Mouse (Mus musculus): ENCODE results near the gene Ntf3. TPM values are rescaled to one million over a fixed set of nuclear protein-coding genes. Genes with fewer than 3 reads are reported as not detected.

Gene Ntf3
- total and polyA plus RNA-seq, 3 experiments: not detected

DNA sequence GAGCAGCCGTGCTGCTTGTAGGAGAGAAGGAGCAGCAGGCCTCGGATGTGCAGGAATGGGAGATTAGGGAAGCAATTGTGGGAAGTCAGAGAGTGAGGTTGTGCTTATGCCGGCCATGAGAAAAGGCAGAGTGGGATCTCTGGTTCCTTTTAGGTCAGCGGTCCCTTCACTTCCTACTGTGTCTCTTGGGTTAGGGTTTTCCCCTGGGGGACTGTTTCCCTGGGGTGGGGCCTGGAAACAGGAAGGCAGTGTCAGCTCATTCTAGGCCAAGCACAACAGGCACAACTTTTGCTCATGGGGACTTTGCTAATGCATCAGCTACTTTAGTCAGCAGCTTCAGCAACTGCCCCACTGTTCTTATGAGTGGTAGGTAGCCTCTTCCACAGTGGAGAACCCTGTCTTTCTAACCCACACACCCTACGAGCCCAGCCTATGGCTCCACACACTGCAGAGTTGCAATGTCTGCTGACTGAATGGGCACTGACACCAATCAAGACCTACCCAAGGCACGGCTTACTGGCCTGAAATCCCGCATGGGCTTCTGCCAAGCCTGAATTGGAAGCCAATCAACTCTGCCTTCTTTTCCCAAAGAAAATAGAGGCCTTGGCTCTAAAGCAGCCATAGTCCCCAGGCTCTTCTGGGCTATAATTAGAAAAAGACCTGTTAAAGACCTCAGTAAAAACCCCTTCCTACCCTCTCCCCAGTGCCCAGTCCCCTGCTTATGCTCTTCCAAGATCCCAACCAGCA is 60.5 kb downstream of the Ntf3 start:
- H3K4me2 ChIP-seq (ENCODE audit: insufficient read depth, low read depth, poor library complexity, severe bottlenecking): no peak overlapping the region
- H3K9ac ChIP-seq (ENCODE audit: insufficient read depth, low read depth): no peak overlapping the region
- peaks cover 2% of the 10 kb centered on the region for H3K9me3 ChIP-seq (replicated peaks; ENCODE audit: low read length)
- no peak overlapping the region for H3K27ac ChIP-seq (ENCODE audit: insufficient read depth, low read depth)
- DNase-seq (ENCODE audit: extremely low read depth): no peak
- no peaks in the 10 kb centered on the region for H3K36me3 ChIP-seq (replicated peaks in 1 of 2; ENCODE audit: control insufficient read depth in 1 of 2, insufficient read depth in 1 of 2, low read length in 1 of 2)
- no peak overlapping the region for H3K4me3 ChIP-seq (replicated peaks in 1 of 3; ENCODE audit: low read depth in 2 of 3, low read length in 2 of 3, poor library complexity in 1 of 3)
- TF ChIP-seq JUN (IDR thresholded peaks at IDR 0.05; ENCODE audit: insufficient read depth, low read depth, low read length) (no peak), JUND (conservative IDR thresholded peaks at IDR 0.05; ENCODE audit: low read depth, low read length) (no peak)
- in situ Hi-C loops (cut with MboI; ENCODE audit: low pct_ligation_motif_present, low pct_unique_long_range_greater_than_20kb, low sequenced_read_pairs) (no loop called here), dilution Hi-C loops (cut with MboI; ENCODE audit: extremely low pct_ligation_motif_present, extremely low pct_unique_long_range_greater_than_20kb, low sequenced_read_pairs) (no loop called here)
- H3K79me2 ChIP-seq (replicated peaks; ENCODE audit: control insufficient read depth, extremely low read depth, insufficient read depth, poor library complexity, severe bottlenecking): no peaks in the 10 kb centered on the region
- peaks cover 93% of the 10 kb centered on the region for H3K27me3 ChIP-seq (replicated peaks)
- H3K4me1 ChIP-seq (ENCODE audit: control insufficient read depth in 1 of 2, insufficient read depth in 2 of 2): no peaks in the 10 kb centered on the region

DNA sequence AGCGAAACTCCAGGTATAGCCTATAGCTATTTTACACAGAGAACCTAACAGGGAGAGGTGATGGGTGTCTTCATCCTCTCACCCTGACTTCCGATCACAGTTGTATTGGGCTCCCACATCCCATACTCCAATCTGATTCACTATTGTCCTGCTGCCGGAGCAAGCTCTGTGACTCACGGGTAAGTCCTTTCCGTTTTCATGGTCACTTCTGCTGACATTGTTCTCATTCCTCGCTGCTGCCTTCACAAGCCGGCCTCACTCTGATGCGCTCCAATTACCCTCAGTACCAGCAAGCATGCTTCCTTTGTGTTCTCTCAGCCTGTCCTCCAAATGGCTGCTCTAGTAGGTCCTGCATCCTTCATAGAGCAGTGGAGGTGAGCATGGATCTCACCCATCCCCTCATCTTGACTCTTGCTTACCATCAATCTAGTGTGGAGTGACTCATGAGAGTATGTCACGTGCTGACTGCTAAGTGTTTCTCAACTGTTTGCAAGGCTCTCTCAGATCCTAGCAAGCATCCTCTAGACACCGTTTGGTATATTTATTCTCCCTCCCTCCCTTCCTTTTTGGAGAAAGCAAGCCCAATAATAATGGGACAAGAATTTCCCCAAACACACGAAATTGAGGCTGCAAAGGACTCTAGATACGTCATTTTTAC is 61.5 kb downstream of the Ntf3 start:
- H3K36me3 ChIP-seq (replicated peaks in 1 of 2; ENCODE audit: control insufficient read depth in 1 of 2, insufficient read depth in 1 of 2, low read length in 1 of 2): no peaks in the 10 kb centered on the region
- TF ChIP-seq CTCF (conservative IDR thresholded peaks at IDR 0.05 in 1 of 2, IDR thresholded peaks at IDR 0.05 in 1 of 2; ENCODE audit: low read depth in 2 of 2, low read length in 2 of 2) (no peak), GABPA (IDR thresholded peaks at IDR 0.05; ENCODE audit: insufficient replicate concordance, low read depth, low read length) (no peak), ZNF384 (IDR thresholded peaks at IDR 0.05; ENCODE audit: low read depth, low read length) (no peak), POLR2A (IDR thresholded peaks at IDR 0.05; ENCODE audit: low read depth, low read length) (no peak), HCFC1 (IDR thresholded peaks at IDR 0.05; ENCODE audit: low read depth, low read length) (no peak), ELF1 (IDR thresholded peaks at IDR 0.05; ENCODE audit: low read depth, low read length) (no peak), ZKSCAN1 (IDR thresholded peaks at IDR 0.05; ENCODE audit: borderline replicate concordance, low read depth, low read length) (no peak), IRF4 (IDR thresholded peaks at IDR 0.05; ENCODE audit: low read depth, low read length) (no peak), MAFK (IDR thresholded peaks at IDR 0.05; ENCODE audit: insufficient replicate concordance, low read length) (no peak), ZC3H11A (IDR thresholded peaks at IDR 0.05; ENCODE audit: low read depth, low read length) (no peak), JUN (IDR thresholded peaks at IDR 0.05; ENCODE audit: insufficient read depth, low read depth, low read length) (no peak), PAX5 (IDR thresholded peaks at IDR 0.05; ENCODE audit: low read length) (no peak), USF2 (conservative IDR thresholded peaks at IDR 0.05; ENCODE audit: low read depth, low read length) (no peak), JUND (conservative IDR thresholded peaks at IDR 0.05; ENCODE audit: low read depth, low read length) (no peak), MXI1 (IDR thresholded peaks at IDR 0.05; ENCODE audit: low read depth, low read length) (no peak), TCF12 (IDR thresholded peaks at IDR 0.05; ENCODE audit: low read depth, low read length) (no peak), MAX (IDR thresholded peaks at IDR 0.05; ENCODE audit: low read length) (no peak), USF1 (IDR thresholded peaks at IDR 0.05; ENCODE audit: low read depth, low read length) (no peak)
- H3K27ac ChIP-seq (ENCODE audit: insufficient read depth, low read depth): no peak overlapping the region
- no peak for DNase-seq (ENCODE audit: extremely low read depth)
- in situ Hi-C loops (cut with MboI; ENCODE audit: low pct_ligation_motif_present, low pct_unique_long_range_greater_than_20kb, low sequenced_read_pairs): no loop called here
- no peak overlapping the region for H3K4me2 ChIP-seq (ENCODE audit: insufficient read depth, low read depth, poor library complexity, severe bottlenecking)
- H3K9ac ChIP-seq (ENCODE audit: insufficient read depth, low read depth): no peak overlapping the region
- no peaks in the 10 kb centered on the region for H3K79me2 ChIP-seq (replicated peaks; ENCODE audit: control insufficient read depth, extremely low read depth, insufficient read depth, poor library complexity, severe bottlenecking)
- dilution Hi-C loops (cut with MboI; ENCODE audit: extremely low pct_ligation_motif_present, extremely low pct_unique_long_range_greater_than_20kb, low sequenced_read_pairs): no loop called here
- H3K4me3 ChIP-seq (replicated peaks in 1 of 3; ENCODE audit: low read depth in 2 of 3, low read length in 2 of 3, poor library complexity in 1 of 3): no peak overlapping the region
- H3K9me3 ChIP-seq (replicated peaks; ENCODE audit: low read length): peaks cover 6% of the 10 kb centered on the region
- H3K4me1 ChIP-seq (ENCODE audit: control insufficient read depth in 1 of 2, insufficient read depth in 2 of 2): no peaks in the 10 kb centered on the region
- H3K27me3 ChIP-seq (replicated peaks): peaks cover 88% of the 10 kb centered on the region
